Mouse (Mus musculus) CH12.LX (cell line): Measurements from ENCODE around the gene Serpina3b.

Experiments
- CTCF ChIP-seq, 2 experiments: IDR thresholded peaks in 1 of 2; conservative IDR thresholded peaks in 1 of 2; 2 replicates each; pipeline ENCODE4 v1.5.1; 2011 to 2012; ENCODE audit warnings: low read depth in 2 of 2, low read length in 2 of 2, improper control_type of control experiment in 1 of 2, inconsistent platforms in 1 of 2, mild to moderate bottlenecking in 1 of 2, moderate library complexity in 1 of 2
- GABPA ChIP-seq: IDR thresholded peaks from 2 replicates; pipeline ENCODE4 v1.6.1; 2012; ENCODE audit warnings: low read depth, low read length, improper control_type of control experiment, inconsistent platforms; ENCODE audit not compliant: insufficient replicate concordance
- MEF2A ChIP-seq: IDR thresholded peaks from 2 replicates; pipeline ENCODE4 v1.6.1; 2014; ENCODE audit warnings: low read depth, mild to moderate bottlenecking, inconsistent platforms, low read length, improper control_type of control experiment, borderline replicate concordance
- SIN3A ChIP-seq: IDR thresholded peaks from 2 replicates; pipeline ENCODE4 v1.6.1; 2012; ENCODE audit warnings: low read length, improper control_type of control experiment, inconsistent platforms
- SMC3 ChIP-seq: IDR thresholded peaks from 2 replicates; pipeline ENCODE4 v1.6.1; 2011; ENCODE audit warnings: low read depth, low read length, improper control_type of control experiment

- TF ChIP-seq CTCF (conservative IDR thresholded peaks at IDR 0.05 in 1 of 2, IDR thresholded peaks at IDR 0.05 in 1 of 2; ENCODE audit: low read depth in 2 of 2, low read length in 2 of 2) (no peak), SMC3 (no peak), GABPA (no peak), MEF2A (no peak), SIN3A (no peak)
These were observed 20.9 kb upstream of the Serpina3b start for GRCm38 (mm10) chr12:104106919-104107318.
